Mouse (Mus musculus) intestine, embryonic 16.5 days (tissue): ENCODE measurements around the gene Slc44a2. TPM values are rescaled to one million over a fixed set of nuclear protein-coding genes. Genes with fewer than 3 reads are reported as not detected.

Source experiments
- ATAC-seq: fragments of 200-750 bp; cut with Nextera tagmentation; 2 replicates; pipeline ENCODE4 v1.8.0; 2017; ENCODE audit warnings: moderate TSS enrichment, moderate library complexity
- H3K27ac ChIP-seq: fragments of 300-500 bp; sonication (generic); 2 replicates; pipeline ENCODE4 v1.5.1; 2014; ENCODE audit warnings: mild to moderate bottlenecking, low read length
- H3K27me3 ChIP-seq: fragments of 300-500 bp; sonication (generic); replicated peaks from 2 replicates; pipeline ENCODE4 v1.6.1; 2014; ENCODE audit warnings: low read length, control low read depth, mixed read lengths; ENCODE audit not compliant: control insufficient read depth, insufficient read depth
- H3K36me3 ChIP-seq: fragments of 300-500 bp; sonication (generic); 2 replicates; pipeline ENCODE4 v1.6.1; 2014; ENCODE audit warnings: low read length, control low read depth; ENCODE audit not compliant: control insufficient read depth, insufficient read depth
- H3K4me1 ChIP-seq: fragments of 300-500 bp; sonication (generic); 2 replicates; pipeline ENCODE4 v1.6.1; 2014; ENCODE audit warnings: low read length, control low read depth, mixed read lengths; ENCODE audit not compliant: control insufficient read depth, insufficient read depth
- H3K4me2 ChIP-seq: fragments of 300-500 bp; sonication (generic); 2 replicates; pipeline ENCODE4 v1.6.1; 2014; ENCODE audit warnings: low read depth, low read length, control low read depth
- H3K4me3 ChIP-seq: fragments of 300-500 bp; sonication (generic); 2 replicates; pipeline ENCODE4 v1.5.1; 2014; ENCODE audit warnings: mild to moderate bottlenecking, low read length
- H3K9ac ChIP-seq: fragments of 300-500 bp; sonication (generic); 2 replicates; pipeline ENCODE4 v1.6.1; 2014; ENCODE audit warnings: low read depth, low read length
- H3K9me3 ChIP-seq: fragments of 300-500 bp; sonication (generic); 2 replicates; pipeline ENCODE4 v1.6.1; 2016; ENCODE audit warnings: low read length, control low read depth; ENCODE audit not compliant: control insufficient read depth
- WGBS: fragments of 180-500 bp; shearing (Covaris S2); extraction: QIAGEN DNeasy Blood & Tissue Kit; methylation state at CpG from one replicate; pipeline ENCODE4 v1.1.7; 2014; 5-methylcytosine and 5-hydroxymethylcytosine counted together
- polyA plus RNA-seq: library from polyadenylated mRNA; unstranded; fragments of >200 nt; fragmentation: Nextera tagmentation; extraction: Ambion mirVana; gene quantifications from 2 replicates; pipeline ENCODE4 v1.2.1, GENCODE M21; 2015

Slc44a2 gene
- polyA plus RNA-seq, 1 experiment from 2014 or later, result 50.2 TPM

GRCm38 (mm10) chr9:21328041-21328440 is 7.5 kb downstream of the Slc44a2 start:
- no peak for ATAC-seq
- Histone ChIP-seq H3K27ac (no peak overlapping the region), H3K4me3 (no peak overlapping the region), H3K4me2 (no peak overlapping the region), H3K9me3 (no peaks in the 10 kb centered on the region), H3K4me1 (0 out of 2 replicates have a peak, but pooled peaks cover 2% of the 10 kb centered on the region), H3K9ac (no peak overlapping the region), H3K36me3 (no peaks in the 10 kb centered on the region), H3K27me3 (no peaks in the 10 kb centered on the region)
- 73% methylated on average over 3 of the region's 3 CpGs for WGBS

- Histone ChIP-seq H3K4me3 (no peak overlapping the region), H3K36me3 (no peaks in the 10 kb centered on the region), H3K4me1 (0 out of 2 replicates have a peak, but pooled peaks cover 2% of the 10 kb centered on the region), H3K9ac (no peak overlapping the region), H3K27me3 (no peaks in the 10 kb centered on the region), H3K9me3 (no peaks in the 10 kb centered on the region), H3K4me2 (no peak overlapping the region), H3K27ac (no peak overlapping the region)
- 61% methylated on average over 4 of the region's 5 CpGs for WGBS
- no peak for ATAC-seq
These were observed 8.5 kb downstream of the Slc44a2 start for GRCm38 (mm10) chr9:21329041-21329440.

- H3K9me3 ChIP-seq, result no peaks in the 10 kb centered on the region
- 90% methylated on average over 10 of the region's 10 CpGs for WGBS
- no peaks in the 10 kb centered on the region for H3K36me3 ChIP-seq
- no peak overlapping the region for H3K27ac ChIP-seq
- H3K4me3 ChIP-seq, result no peak overlapping the region
- no peak overlapping the region for H3K9ac ChIP-seq
- H3K4me2 ChIP-seq, result no peak overlapping the region
- ATAC-seq, result no peak
- 0 out of 2 replicates have a peak, but pooled peaks cover 2% of the 10 kb centered on the region for H3K4me1 ChIP-seq
- no peaks in the 10 kb centered on the region for H3K27me3 ChIP-seq
These were observed 9.3 kb downstream of the Slc44a2 start for GRCm38 (mm10) chr9:21329699-21330289.

GRCm38 (mm10) chr9:21331365-21332140 is 11.1 kb downstream of the Slc44a2 start:
- H3K36me3 ChIP-seq, result no peaks in the 10 kb centered on the region
- H3K27me3 ChIP-seq, result no peaks in the 10 kb centered on the region
- H3K4me2 ChIP-seq, result no peak overlapping the region
- H3K9ac ChIP-seq, result no peak overlapping the region
- 86% methylated on average over 12 of the region's 12 CpGs for WGBS
- ATAC-seq, result no peak
- no peaks in the 10 kb centered on the region for H3K9me3 ChIP-seq
- 0 out of 2 replicates have a peak, but pooled peaks cover 2% of the 10 kb centered on the region for H3K4me1 ChIP-seq
- no peak overlapping the region for H3K27ac ChIP-seq
- no peak overlapping the region for H3K4me3 ChIP-seq

GRCm38 (mm10) chr9:21332161-21333061 is 11.9 kb downstream of the Slc44a2 start:
- H3K4me2 ChIP-seq, result no peak overlapping the region
- H3K4me3 ChIP-seq, result no peak overlapping the region
- 46% methylated on average over 9 of the region's 9 CpGs for WGBS
- no peaks in the 10 kb centered on the region for H3K36me3 ChIP-seq
- H3K9ac ChIP-seq, result no peak overlapping the region
- no peak for ATAC-seq
- no peak overlapping the region for H3K27ac ChIP-seq
- H3K9me3 ChIP-seq, result no peaks in the 10 kb centered on the region
- peaks cover 3% of the 10 kb centered on the region; the same call in 1 of the 2 replicates for H3K4me1 ChIP-seq
- no peaks in the 10 kb centered on the region for H3K27me3 ChIP-seq

DNA sequence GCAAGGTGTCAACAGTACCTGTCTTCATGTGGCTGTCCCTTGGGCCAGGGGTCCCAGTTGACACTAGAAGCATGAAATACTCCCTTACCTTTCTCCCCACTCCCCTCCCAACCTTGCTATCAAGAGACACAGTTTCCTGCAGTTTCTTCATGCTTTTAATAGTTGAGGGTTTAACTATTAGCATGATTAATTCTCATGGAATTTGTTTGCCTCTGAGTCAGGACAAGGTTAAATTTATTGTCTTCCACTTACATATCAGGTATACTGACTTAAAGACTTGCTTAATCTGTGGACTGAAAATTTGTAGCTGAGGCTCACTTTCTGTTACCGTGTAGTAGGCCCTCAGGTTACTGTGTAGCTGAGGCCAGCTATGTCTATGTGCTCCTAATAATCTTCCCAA is 13.0 kb downstream of the Slc44a2 start:
- no peaks in the 10 kb centered on the region for H3K36me3 ChIP-seq
- H3K27ac ChIP-seq, result no peak overlapping the region
- no peak for ATAC-seq
- 82% methylated on average over 1 of the region's 1 CpGs for WGBS
- H3K4me3 ChIP-seq, result no peak overlapping the region
- no peaks in the 10 kb centered on the region for H3K27me3 ChIP-seq
- H3K9me3 ChIP-seq, result no peaks in the 10 kb centered on the region
- H3K4me2 ChIP-seq, result no peak overlapping the region
- H3K9ac ChIP-seq, result no peak overlapping the region
- peaks cover 4% of the 10 kb centered on the region; the same call in 1 of the 2 replicates for H3K4me1 ChIP-seq

GRCm38 (mm10) chr9:21334747-21335146 is 14.2 kb downstream of the Slc44a2 start:
- H3K36me3 ChIP-seq, result no peaks in the 10 kb centered on the region
- ATAC-seq, result no peak

GRCm38 (mm10) chr9:21335391-21335790 is 14.9 kb downstream of the Slc44a2 start:
- Histone ChIP-seq H3K4me2 (no peak overlapping the region), H3K4me1 (peaks cover 4% of the 10 kb centered on the region; the same call in 1 of the 2 replicates), H3K9ac (no peak overlapping the region), H3K4me3 (no peak overlapping the region), H3K27me3 (no peaks in the 10 kb centered on the region), H3K9me3 (no peaks in the 10 kb centered on the region), H3K36me3 (no peaks in the 10 kb centered on the region), H3K27ac (no peak overlapping the region)
- 85% methylated on average over 4 of the region's 4 CpGs for WGBS
- no peak for ATAC-seq

More at GRCm38 (mm10) chr9:21334747-21335146, 14.2 kb downstream of the Slc44a2 start:
- Histone ChIP-seq H3K4me1 (peaks cover 4% of the 10 kb centered on the region; the same call in 1 of the 2 replicates), H3K9me3 (no peaks in the 10 kb centered on the region), H3K4me2 (no peak overlapping the region), H3K27ac (no peak overlapping the region), H3K27me3 (no peaks in the 10 kb centered on the region), H3K9ac (no peak overlapping the region), H3K4me3 (no peak overlapping the region)

DNA sequence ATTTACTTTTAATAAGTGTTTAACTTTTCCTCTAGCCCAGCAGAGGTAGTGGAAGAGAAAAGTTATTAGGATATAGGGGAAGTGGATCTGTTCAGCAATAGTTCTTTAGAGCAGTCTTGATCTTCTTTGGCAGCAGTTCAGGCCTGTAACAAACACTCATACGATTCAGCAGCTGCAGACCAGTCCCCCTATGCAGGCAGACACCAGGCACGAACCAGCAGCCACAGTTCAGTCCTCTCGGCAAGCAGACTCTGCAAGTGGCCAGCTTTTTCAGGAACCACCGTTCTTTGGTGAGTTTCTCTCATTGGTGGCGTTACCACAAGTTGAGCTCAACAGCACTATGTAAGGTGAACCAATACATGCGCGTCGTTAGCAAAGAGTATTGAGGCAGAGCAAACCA is 16.0 kb downstream of the Slc44a2 start:
- WGBS, result 80% methylated on average over 8 of the region's 8 CpGs
- H3K9me3 ChIP-seq, result no peaks in the 10 kb centered on the region
- no peak for ATAC-seq
- H3K9ac ChIP-seq, result no peak overlapping the region
- no peaks in the 10 kb centered on the region for H3K27me3 ChIP-seq
- H3K4me3 ChIP-seq, result no peak overlapping the region
- no peaks in the 10 kb centered on the region for H3K36me3 ChIP-seq
- no peak overlapping the region for H3K4me2 ChIP-seq
- peaks cover 4% of the 10 kb centered on the region; the same call in 1 of the 2 replicates for H3K4me1 ChIP-seq
- H3K27ac ChIP-seq, result no peak overlapping the region
